ENCODE assay signal across 9 mouse cellular contexts in the genomic region with DNA sequence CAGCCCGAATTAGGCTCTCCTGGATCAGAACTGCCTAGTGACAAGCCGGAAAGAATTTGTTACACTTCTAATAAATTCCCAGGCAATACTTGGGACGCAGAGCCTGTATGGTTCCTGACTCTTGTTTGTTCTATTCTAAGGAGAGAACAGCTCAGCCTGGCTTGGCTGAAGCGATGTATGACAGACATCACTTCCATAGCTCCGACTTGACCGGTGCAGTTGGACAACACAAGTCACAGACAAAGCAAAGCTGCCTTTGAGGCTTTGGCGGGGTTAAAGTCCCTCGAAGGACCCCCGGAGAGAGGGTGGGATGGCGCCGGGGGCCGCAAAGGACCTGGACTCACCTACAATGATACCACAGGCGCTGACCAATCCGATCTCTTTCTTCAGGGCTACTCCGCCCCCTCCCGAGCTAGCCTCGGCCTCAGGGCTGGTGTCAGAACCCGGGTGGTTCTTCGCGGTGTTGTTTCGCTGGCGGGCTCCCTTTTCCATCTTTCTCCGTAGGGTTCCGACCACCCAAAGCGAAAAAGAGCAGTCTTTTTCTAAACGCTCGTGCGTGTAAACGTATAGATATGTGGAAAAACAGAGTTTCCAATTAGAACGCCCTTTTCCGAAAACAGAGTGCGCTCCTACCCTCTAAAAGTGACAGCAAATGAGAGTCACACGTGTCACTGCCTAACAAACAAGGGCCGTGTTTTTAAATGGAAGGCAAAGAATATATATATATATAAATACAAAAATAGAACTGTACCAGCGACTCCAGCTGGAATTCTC. TPM values are rescaled to one million over a fixed set of nuclear protein-coding genes. Genes with fewer than 3 reads are reported as not detected.
DNase-seq lines count a peak whose midpoint lies in the region; ATAC-seq and TF ChIP-seq lines count a peak whose summit lies in the region.
"Had no signal": no experiment of that assay in that cellular context is flagged by ENCODE, and none has a peak within 500 bp of the region (broad histone marks: within the 10 kb centered on the region; RNA-seq: fewer than 3 reads in every experiment).

No protein-coding gene starts in this region.

- 4% methylated on average over 35 of the region's 35 CpGs for WGBS in intestine, embryonic 14.5 days

- peak; percentile 36 for DNase-seq in ovary, postnatal 10 days (ENCODE audit: low spot score)
- no peak for DNase-seq in ovary, adult 18-20 months (ENCODE audit: low spot score)
- DNase-seq in gastrocnemius, postnatal 36 days = peak; percentile 38 to 56
- peak; percentile 80 for DNase-seq in intestine, embryonic 14.5 days (ENCODE audit: low spot score)
- DNase-seq in left cerebral cortex, postnatal 36 days (ENCODE audit: low spot score in 2 of 2) = peak; percentile 74 to 76
- DNase-seq in right cerebral cortex, postnatal 4 days = peak; percentile 42

- no peaks in the 10 kb centered on the region for H3K9me3 ChIP-seq in intestine, embryonic 14.5 days (ENCODE audit: control insufficient read depth, low read length)

- peaks cover 7% of the 10 kb centered on the region; the same call in 1 of the 2 replicates for H3K27me3 ChIP-seq in intestine, embryonic 14.5 days (replicated peaks; ENCODE audit: control insufficient read depth, insufficient read depth, low read length)

- no peak for TF ChIP-seq CTCF in cortical plate, adult 2 months (IDR thresholded peaks at IDR 0.05; ENCODE audit: extremely low read depth, insufficient read depth, low read length)

- no peaks in the 10 kb centered on the region for H3K36me3 ChIP-seq in intestine, embryonic 14.5 days (ENCODE audit: control insufficient read depth, insufficient read depth, low read length)

- intact Hi-C loops in gastrocnemius, postnatal 36 days (cut with DNase I) = loop anchor here (2.0 kb wide), 1 partner anchor 32 kb away; no protein-coding TSS in a partner anchor
- intact Hi-C loops in left cerebral cortex, postnatal 36 days (cut with DNase I) = loop anchor here (2.0 kb wide), 1 partner anchor 66 kb away; no protein-coding TSS in a partner anchor

- peaks cover 5% of the 10 kb centered on the region for H3K4me1 ChIP-seq in cortical plate, adult 2 months (ENCODE audit: control insufficient read depth, insufficient read depth, low read length)
- H3K4me1 ChIP-seq in intestine, embryonic 14.5 days (replicated peaks; ENCODE audit: control insufficient read depth, insufficient read depth, low read length) = peaks cover 6% of the 10 kb centered on the region; the same call in 1 of the 2 replicates

- TF ChIP-seq POLR2A in cortical plate, adult 2 months (IDR thresholded peaks at IDR 0.05; ENCODE audit: extremely low read depth, insufficient read depth, low read length) = peak; percentile 74

- peak overlapping the region; percentile 79 for H3K4me3 ChIP-seq in cortical plate, adult 2 months (ENCODE audit: insufficient read depth, low read length)
- peak overlapping the region; percentile 53 for H3K4me3 ChIP-seq in intestine, embryonic 14.5 days (ENCODE audit: low read depth, low read length)

- peak; percentile 61; the same call in 1 of the 2 replicates for ATAC-seq in intestine, embryonic 14.5 days (replicated peaks; ENCODE audit: low FRiP score, low TSS enrichment, low read depth)
- peak; percentile 44 for ATAC-seq in megakaryocyte progenitor cell, adult 5-6 weeks (replicated peaks; ENCODE audit: poor library complexity)

- peak overlapping the region; percentile 82 for H3K27ac ChIP-seq in cortical plate, adult 2 months (ENCODE audit: insufficient read depth, low read length)
- peak overlapping the region; percentile 38; the same call in 1 of the 2 replicates for H3K27ac ChIP-seq in intestine, embryonic 14.5 days (ENCODE audit: low read depth)

- peak overlapping the region; percentile 57 for H3K4me2 ChIP-seq in intestine, embryonic 14.5 days (ENCODE audit: low read length)

- H3K9ac ChIP-seq in intestine, embryonic 14.5 days (ENCODE audit: low read length) = peak overlapping the region; percentile 48

RNA-seq across cellular contexts. Expression of a gene that starts 0.7 kb away (rescaled TPM):
- polyA plus RNA-seq in cortical plate, adult 2 months (2012; rRNA removed) = 51.3 and 54.7 TPM in 2 replicates
- 10 to 100 TPM; 17.5 to 23.4 TPM for total RNA-seq in gastrocnemius, postnatal 36 days (2021)
- 24.0 and 26.7 TPM in 2 replicates for polyA plus RNA-seq in intestine, embryonic 14.5 days (2014; fragmentation: Nextera tagmentation; extraction: Ambion mirVana)
- 10 to 100 TPM; 54.7 to 64.8 TPM for total RNA-seq in left cerebral cortex, postnatal 36 days (2021)
- total RNA-seq in megakaryocyte progenitor cell, adult 5-6 weeks (2015) = 4.7 and 7.7 TPM in 2 replicates
- 1.4 and 2.0 TPM in 2 replicates for total RNA-seq in megakaryocyte progenitor cell, adult 5-6 weeks (2017)
- polyA plus RNA-seq: C2C12 had no signal

RNA-seq across cellular contexts. Expression of a gene that starts 32.9 kb away (rescaled TPM):
- polyA plus RNA-seq in cortical plate, adult 2 months (2012; rRNA removed) = not detected in 2 replicates
- 1 to 10 TPM; 2.2 TPM for total RNA-seq in gastrocnemius, postnatal 36 days (2021)
- polyA plus RNA-seq in intestine, embryonic 14.5 days (2014; fragmentation: Nextera tagmentation; extraction: Ambion mirVana) = not detected in 2 replicates
- not detected for total RNA-seq in left cerebral cortex, postnatal 36 days (2021)
- total RNA-seq in megakaryocyte progenitor cell, adult 5-6 weeks (2015) = not detected in 2 replicates
- not detected in 2 replicates for total RNA-seq in megakaryocyte progenitor cell, adult 5-6 weeks (2017)
- polyA plus RNA-seq: C2C12 had no signal
